Mouse (Mus musculus): ENCODE measurements around the gene Slc9b2. TPM values are rescaled to one million over a fixed set of nuclear protein-coding genes. Genes with fewer than 3 reads are reported as not detected.

Gene Slc9b2
- total and polyA plus RNA-seq, 2 experiments from 2014 or later: 2.1 to 2.6 TPM

GRCm38 (mm10) chr3:135273047-135273446 lies 34.5 kb upstream of the Slc9b2 start:
- no peaks in the 10 kb centered on the region for H3K27me3 ChIP-seq (ENCODE audit: insufficient read depth, low read length)
- H3K4me3 ChIP-seq (ENCODE audit: low read depth, low read length): no peak overlapping the region
- H3K27ac ChIP-seq (ENCODE audit: low read depth, low read length): no peak overlapping the region
- H3K4me2 ChIP-seq (ENCODE audit: low read depth, low read length, poor library complexity, severe bottlenecking): no peak overlapping the region
- ATAC-seq (ENCODE audit: low FRiP score) (no peak), DNase-seq (ENCODE audit: low spot score) (no peak)
- no peaks in the 10 kb centered on the region for H3K4me1 ChIP-seq (ENCODE audit: insufficient read depth, low read length)
- H3K36me3 ChIP-seq (ENCODE audit: insufficient read depth, low read length): no peaks in the 10 kb centered on the region
- WGBS: 91% methylated on average over 13 of the region's 13 CpGs
- no peak for TF ChIP-seq CTCF (IDR thresholded peaks at IDR 0.05)
- H3K9me3 ChIP-seq (ENCODE audit: low read length): no peaks in the 10 kb centered on the region
- no peak overlapping the region for H3K9ac ChIP-seq (replicated peaks; ENCODE audit: low read length, poor library complexity, severe bottlenecking)

DNA sequence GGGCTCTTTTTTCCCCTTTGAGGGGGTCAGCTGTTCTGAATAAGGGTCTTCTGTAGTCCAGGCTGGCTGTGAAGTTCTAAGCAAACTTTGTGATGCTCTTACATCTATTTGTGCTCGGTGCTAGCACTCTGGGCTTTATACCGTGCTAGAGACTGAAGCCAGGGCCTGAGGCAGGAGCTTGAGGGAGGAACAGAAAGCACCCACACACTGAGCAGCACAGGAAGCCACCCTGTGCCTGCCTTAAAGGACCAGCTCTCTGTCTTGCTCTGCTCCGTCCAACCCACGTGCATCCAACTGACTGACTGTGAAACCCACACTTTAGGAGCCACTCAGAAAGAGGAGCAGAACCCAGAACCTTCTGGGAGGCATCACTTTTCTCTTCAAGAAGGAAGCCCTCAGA lies 27.3 kb upstream of the Slc9b2 start:
- H3K9me3 ChIP-seq (ENCODE audit: low read length): no peaks in the 10 kb centered on the region
- no peak for TF ChIP-seq CTCF (IDR thresholded peaks at IDR 0.05)
- 73% methylated on average over 4 of the region's 4 CpGs for WGBS
- no peaks in the 10 kb centered on the region for H3K36me3 ChIP-seq (ENCODE audit: insufficient read depth, low read length)
- no peak overlapping the region for H3K27ac ChIP-seq (ENCODE audit: low read depth, low read length)
- no peaks in the 10 kb centered on the region for H3K27me3 ChIP-seq (ENCODE audit: insufficient read depth, low read length)
- no peaks in the 10 kb centered on the region for H3K4me1 ChIP-seq (ENCODE audit: insufficient read depth, low read length)
- 0 out of 2 replicates have a peak, but pooled peaks have one; percentile 18 for ATAC-seq (ENCODE audit: low FRiP score)
- H3K4me2 ChIP-seq (ENCODE audit: low read depth, low read length, poor library complexity, severe bottlenecking): no peak overlapping the region
- 0 out of 2 replicates have a peak overlapping the region, but pooled peaks have one; percentile 44 for H3K9ac ChIP-seq (replicated peaks; ENCODE audit: low read length, poor library complexity, severe bottlenecking)
- no peak overlapping the region for H3K4me3 ChIP-seq (ENCODE audit: low read depth, low read length)
- DNase-seq (ENCODE audit: low spot score): no peak

GRCm38 (mm10) chr3:135280669-135281415 lies 26.7 kb upstream of the Slc9b2 start, which contains the start of gene Bdh2:
Bdh2 (plus strand) TSS chr3:135281221.
- Histone ChIP-seq H3K4me3 (ENCODE audit: low read depth, low read length) (no peak within 1 kb of the TSS), H3K4me2 (ENCODE audit: low read depth, low read length, poor library complexity, severe bottlenecking) (no peak within 1 kb of the TSS), H3K36me3 (ENCODE audit: insufficient read depth, low read length) (no peaks in the 10 kb centered on the region), H3K9ac (replicated peaks; ENCODE audit: low read length, poor library complexity, severe bottlenecking) (peak within 1 kb of the TSS; percentile 44; the same call in 1 of the 2 replicates), H3K4me1 (ENCODE audit: insufficient read depth, low read length) (no peaks in the 10 kb centered on the region), H3K9me3 (ENCODE audit: low read length) (no peaks in the 10 kb centered on the region), H3K27me3 (ENCODE audit: insufficient read depth, low read length) (no peaks in the 10 kb centered on the region), H3K27ac (ENCODE audit: low read depth, low read length) (no peak within 1 kb of the TSS)
- peak; percentile 92 for TF ChIP-seq CTCF (IDR thresholded peaks at IDR 0.05)
- whole genome bisulfite sequencing: 20% methylated on average over 14 of the region's 14 CpGs
- ATAC-seq (ENCODE audit: low FRiP score) (peak; percentile 77), DNase-seq (ENCODE audit: low spot score) (peak; percentile 93)

- Histone ChIP-seq H3K36me3 (ENCODE audit: insufficient read depth, low read length) (no peaks in the 10 kb centered on the region), H3K27me3 (ENCODE audit: insufficient read depth, low read length) (no peaks in the 10 kb centered on the region), H3K4me2 (ENCODE audit: low read depth, low read length, poor library complexity, severe bottlenecking) (no peak overlapping the region), H3K4me1 (ENCODE audit: insufficient read depth, low read length) (no peaks in the 10 kb centered on the region), H3K4me3 (ENCODE audit: low read depth, low read length) (no peak overlapping the region), H3K27ac (ENCODE audit: low read depth, low read length) (no peak overlapping the region), H3K9me3 (ENCODE audit: low read length) (no peaks in the 10 kb centered on the region), H3K9ac (replicated peaks; ENCODE audit: low read length, poor library complexity, severe bottlenecking) (no peak overlapping the region)
- DNase-seq (ENCODE audit: low spot score) (no peak), ATAC-seq (ENCODE audit: low FRiP score) (no peak)
- WGBS: 85% methylated on average over 8 of the region's 8 CpGs
- TF ChIP-seq CTCF (IDR thresholded peaks at IDR 0.05): no peak
These were observed 25.8 kb upstream of the Slc9b2 start for GRCm38 (mm10) chr3:135281701-135282100.

GRCm38 (mm10) chr3:135285256-135285655 lies 22.2 kb upstream of the Slc9b2 start:
- H3K4me3 ChIP-seq (ENCODE audit: low read depth, low read length): no peak overlapping the region
- H3K27me3 ChIP-seq (ENCODE audit: insufficient read depth, low read length): no peaks in the 10 kb centered on the region
- no peak for TF ChIP-seq CTCF (IDR thresholded peaks at IDR 0.05)
- DNase-seq (ENCODE audit: low spot score) (no peak), ATAC-seq (ENCODE audit: low FRiP score) (no peak)
- 84% methylated on average over 11 of the region's 11 CpGs for WGBS
- no peaks in the 10 kb centered on the region for H3K4me1 ChIP-seq (ENCODE audit: insufficient read depth, low read length)
- no peak overlapping the region for H3K27ac ChIP-seq (ENCODE audit: low read depth, low read length)
- H3K4me2 ChIP-seq (ENCODE audit: low read depth, low read length, poor library complexity, severe bottlenecking): no peak overlapping the region
- no peaks in the 10 kb centered on the region for H3K9me3 ChIP-seq (ENCODE audit: low read length)
- no peak overlapping the region for H3K9ac ChIP-seq (replicated peaks; ENCODE audit: low read length, poor library complexity, severe bottlenecking)
- H3K36me3 ChIP-seq (ENCODE audit: insufficient read depth, low read length): no peaks in the 10 kb centered on the region

DNA sequence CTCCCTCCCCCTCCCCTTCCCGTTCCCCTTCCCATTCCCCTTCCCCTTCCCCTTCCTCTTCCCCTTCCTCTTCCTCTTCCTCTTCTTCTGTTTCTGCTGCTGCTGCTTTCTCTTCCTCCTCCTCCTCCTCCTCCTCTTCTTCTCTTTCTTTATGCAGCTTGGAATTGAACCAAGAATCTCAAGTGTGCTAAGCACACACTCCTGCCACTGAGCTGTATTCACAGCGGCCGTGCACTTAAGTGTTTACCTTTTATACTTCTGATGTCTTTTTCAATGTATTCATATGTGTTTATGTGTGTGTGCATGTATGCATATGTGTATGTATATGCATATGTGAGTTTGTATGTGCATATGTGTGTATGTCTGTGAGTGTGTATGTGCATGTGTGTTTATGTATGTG lies 21.7 kb upstream of the Slc9b2 start:
- Histone ChIP-seq H3K27me3 (ENCODE audit: insufficient read depth, low read length) (no peaks in the 10 kb centered on the region), H3K27ac (ENCODE audit: low read depth, low read length) (no peak overlapping the region), H3K36me3 (ENCODE audit: insufficient read depth, low read length) (no peaks in the 10 kb centered on the region), H3K4me1 (ENCODE audit: insufficient read depth, low read length) (no peaks in the 10 kb centered on the region), H3K4me2 (ENCODE audit: low read depth, low read length, poor library complexity, severe bottlenecking) (no peak overlapping the region), H3K4me3 (ENCODE audit: low read depth, low read length) (no peak overlapping the region), H3K9me3 (ENCODE audit: low read length) (no peaks in the 10 kb centered on the region), H3K9ac (replicated peaks; ENCODE audit: low read length, poor library complexity, severe bottlenecking) (no peak overlapping the region)
- WGBS: 78% methylated on average over 3 of the region's 3 CpGs
- ATAC-seq (ENCODE audit: low FRiP score) (no peak), DNase-seq (ENCODE audit: low spot score) (no peak)
- TF ChIP-seq CTCF (IDR thresholded peaks at IDR 0.05): no peak

Measured in midbrain, postnatal 0 days (tissue).